Mouse (Mus musculus): ENCODE data around the gene Teddm1b. TPM values are rescaled to one million over a fixed set of nuclear protein-coding genes. Genes with fewer than 3 reads are reported as not detected.
"Not testable (repeated sequence)": the region's sequence is repeated elsewhere in the genome, so short reads cannot be mapped to it uniquely, and the experiment has no call there.

The Teddm1b gene
- polyA plus RNA-seq (2016; fragmentation: Nextera tagmentation; extraction: Ambion mirVana) = 0.49 and 0.83 TPM in 2 replicates

DNA sequence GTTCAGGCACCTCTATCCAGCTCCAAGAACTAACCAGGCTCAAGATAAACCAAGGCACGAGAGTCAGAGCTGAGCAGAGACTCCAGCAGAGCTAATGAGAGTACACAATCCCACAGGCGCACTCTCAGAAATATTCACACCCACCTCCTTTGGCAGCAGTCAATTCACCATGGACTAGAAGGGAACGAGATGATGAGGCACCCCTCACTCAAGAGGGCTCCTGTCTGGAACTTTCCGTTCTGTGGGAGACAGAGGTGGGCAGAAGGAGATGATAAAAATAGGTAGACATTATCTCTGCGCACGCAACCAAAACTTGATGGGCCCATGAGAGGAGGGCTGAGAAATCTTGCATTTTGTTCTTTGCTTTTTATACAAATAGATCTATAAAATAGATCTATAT is at the start of gene Teddm1b:
Gene Teddm1b (plus strand): TSS at position 301 of the 400 bp plus-strand sequence.
- H3K36me3 ChIP-seq = no peaks in the 10 kb centered on the region
- H3K4me1 ChIP-seq = no peaks in the 10 kb centered on the region
- no peak for DNase-seq (ENCODE audit: low spot score)
- 87% methylated on average over 6 of the region's 6 CpGs for WGBS
- H3K4me3 ChIP-seq = no peak within 1 kb of the TSS
- no peaks in the 10 kb centered on the region for H3K9me3 ChIP-seq (replicated peaks)
- no peak within 1 kb of the TSS for H3K27ac ChIP-seq (replicated peaks)
- no peaks in the 10 kb centered on the region for H3K27me3 ChIP-seq (ENCODE audit: low read depth, poor library complexity, severe bottlenecking)

DNA sequence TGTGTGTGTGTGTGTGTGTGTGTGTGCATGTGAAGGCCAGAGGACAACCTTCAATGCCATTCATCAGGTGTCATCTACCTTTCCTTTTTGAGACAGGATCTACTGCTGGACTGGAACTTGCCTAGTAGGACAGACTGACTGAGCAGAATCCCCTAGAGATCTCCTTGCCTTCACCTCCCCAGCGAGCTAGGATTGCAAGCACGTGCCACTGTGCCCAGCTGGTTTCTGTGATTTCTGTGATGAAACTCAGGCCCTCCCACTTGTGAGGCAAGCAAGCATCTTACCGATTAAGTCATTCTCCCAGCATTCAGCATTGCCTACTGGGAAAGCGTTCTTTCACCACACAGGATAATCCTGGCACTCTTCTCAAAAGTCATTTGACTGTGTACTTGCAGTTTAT is 43.4 kb upstream of the Teddm1b start:
- 79% methylated on average over 4 of the region's 4 CpGs for WGBS
- Histone ChIP-seq H3K27me3 (ENCODE audit: low read depth, poor library complexity, severe bottlenecking) (no peaks in the 10 kb centered on the region), H3K9me3 (replicated peaks) (no peaks in the 10 kb centered on the region), H3K27ac (replicated peaks) (no peak overlapping the region), H3K4me1 (no peaks in the 10 kb centered on the region), H3K36me3 (no peaks in the 10 kb centered on the region), H3K4me3 (no peak overlapping the region)
- DNase-seq (ENCODE audit: low spot score) = no peak

DNA sequence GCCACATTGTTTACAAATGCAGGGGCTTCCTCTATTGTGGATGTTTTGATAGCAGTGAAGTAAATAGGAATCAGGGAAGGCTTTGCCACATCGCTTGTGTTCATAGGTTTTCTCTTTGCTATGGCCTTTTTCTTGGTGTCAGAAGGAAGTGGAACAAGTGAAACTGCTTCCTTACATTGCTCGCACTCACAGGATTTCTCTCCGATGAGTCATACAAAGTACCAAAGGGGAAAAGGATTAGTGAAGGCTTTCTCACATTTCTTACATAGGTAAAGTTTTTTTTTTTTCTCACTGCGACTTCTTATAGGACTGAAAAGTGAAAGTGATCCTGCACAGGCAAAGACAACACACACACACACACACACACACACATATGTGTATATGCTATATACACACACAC is 38.1 kb upstream of the Teddm1b start:
- no peaks in the 10 kb centered on the region for H3K27me3 ChIP-seq (ENCODE audit: low read depth, poor library complexity, severe bottlenecking)
- H3K27ac ChIP-seq (replicated peaks) = no peak overlapping the region
- H3K36me3 ChIP-seq = no peaks in the 10 kb centered on the region
- H3K4me3 ChIP-seq = no peak overlapping the region
- 87% methylated on average over 4 of the region's 4 CpGs for WGBS
- H3K4me1 ChIP-seq = no peaks in the 10 kb centered on the region
- no peaks in the 10 kb centered on the region for H3K9me3 ChIP-seq (replicated peaks)
- DNase-seq (ENCODE audit: low spot score) = no peak

DNA sequence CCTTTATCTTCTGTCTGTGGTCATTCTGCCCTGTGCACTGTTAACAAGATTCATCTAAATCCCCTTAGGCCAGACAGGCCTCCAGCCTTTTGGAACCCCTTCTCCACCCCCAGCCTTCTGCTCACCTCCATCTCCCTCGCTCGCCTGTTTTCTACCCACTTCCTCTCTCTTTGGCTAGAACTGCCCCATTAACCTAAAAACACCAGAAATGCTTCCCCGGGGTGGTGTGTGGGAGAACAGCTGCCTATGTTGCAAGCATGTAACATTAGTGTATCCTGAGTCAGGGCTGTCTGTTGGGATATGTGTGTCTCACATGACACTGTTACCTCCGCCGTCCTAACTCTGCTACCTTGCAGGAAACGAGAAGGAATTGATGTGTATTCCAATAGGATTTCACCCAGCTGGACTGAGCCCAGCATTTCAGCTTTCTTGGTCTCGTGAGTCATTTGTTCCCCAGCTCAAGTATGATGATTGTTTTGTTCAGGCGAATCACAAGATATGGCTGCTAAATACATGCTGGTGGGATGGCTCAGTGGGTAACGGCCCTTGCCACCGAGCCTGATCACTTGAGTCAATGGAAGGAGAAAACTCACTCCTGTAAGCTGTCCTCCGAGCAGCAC is 31.9 kb upstream of the Teddm1b start:
- DNase-seq (ENCODE audit: low spot score) = no peak
- no peaks in the 10 kb centered on the region for H3K9me3 ChIP-seq (replicated peaks)
- no peaks in the 10 kb centered on the region for H3K27me3 ChIP-seq (ENCODE audit: low read depth, poor library complexity, severe bottlenecking)
- H3K4me3 ChIP-seq = no peak overlapping the region
- no peaks in the 10 kb centered on the region for H3K36me3 ChIP-seq
- no peaks in the 10 kb centered on the region for H3K4me1 ChIP-seq
- 92% methylated on average over 11 of the region's 11 CpGs for WGBS
- H3K27ac ChIP-seq (replicated peaks) = no peak overlapping the region

DNA sequence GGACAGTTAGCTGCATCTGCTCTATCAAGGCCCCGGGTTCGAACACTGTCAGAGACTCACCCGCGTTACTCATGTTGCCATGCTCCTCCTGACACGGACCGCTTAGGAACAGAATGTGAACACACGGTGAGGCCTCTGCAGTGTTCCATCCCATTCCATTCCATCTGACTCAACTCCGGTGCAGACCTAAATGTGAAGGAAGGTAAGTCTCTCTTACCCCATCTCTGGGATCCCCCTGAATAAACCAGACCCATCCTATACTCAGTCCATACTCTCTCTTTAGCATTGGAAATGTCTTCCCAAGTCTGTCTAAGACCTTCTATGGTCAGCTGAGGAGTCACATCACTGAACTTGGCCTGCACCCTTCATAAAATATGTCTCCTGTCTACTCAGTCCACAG is 30.1 kb upstream of the Teddm1b start, which contains the start of gene Rgsl1:
Gene Rgsl1 (minus strand): TSS at position 101 of the 400 bp plus-strand sequence.
- no peaks in the 10 kb centered on the region for H3K9me3 ChIP-seq (replicated peaks)
- DNase-seq (ENCODE audit: low spot score) = no peak
- no peaks in the 10 kb centered on the region for H3K36me3 ChIP-seq
- 93% methylated on average over 8 of the region's 8 CpGs for WGBS
- H3K4me1 ChIP-seq = no peaks in the 10 kb centered on the region
- no peak within 1 kb of the TSS for H3K27ac ChIP-seq (replicated peaks)
- no peaks in the 10 kb centered on the region for H3K27me3 ChIP-seq (ENCODE audit: low read depth, poor library complexity, severe bottlenecking)
- H3K4me3 ChIP-seq = no peak within 1 kb of the TSS

DNA sequence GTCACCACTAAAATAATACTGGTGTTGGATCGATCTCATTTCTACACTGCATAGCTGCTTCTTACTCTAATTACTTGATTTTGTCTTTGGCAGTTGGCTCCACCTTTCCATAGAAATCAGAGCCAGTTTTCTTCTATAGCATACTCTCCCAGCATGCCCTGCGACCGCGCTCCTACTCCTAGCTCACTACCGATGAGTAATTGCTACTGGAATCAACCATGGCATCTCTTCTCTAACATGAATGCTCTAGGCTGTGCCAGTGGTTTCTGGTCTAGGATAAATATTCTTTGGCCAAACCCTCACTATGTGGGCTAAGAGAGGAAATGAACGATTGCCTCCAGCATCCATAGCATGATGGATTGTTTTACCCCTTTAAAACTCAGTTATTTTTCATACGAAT is 27.7 kb upstream of the Teddm1b start:
- 93% methylated on average over 7 of the region's 7 CpGs for WGBS
- no peak for DNase-seq (ENCODE audit: low spot score)
- no peaks in the 10 kb centered on the region for H3K4me1 ChIP-seq
- H3K27me3 ChIP-seq (ENCODE audit: low read depth, poor library complexity, severe bottlenecking) = no peaks in the 10 kb centered on the region
- H3K36me3 ChIP-seq = no peaks in the 10 kb centered on the region
- H3K27ac ChIP-seq (replicated peaks) = no peak overlapping the region
- H3K9me3 ChIP-seq (replicated peaks) = no peaks in the 10 kb centered on the region
- no peak overlapping the region for H3K4me3 ChIP-seq

DNA sequence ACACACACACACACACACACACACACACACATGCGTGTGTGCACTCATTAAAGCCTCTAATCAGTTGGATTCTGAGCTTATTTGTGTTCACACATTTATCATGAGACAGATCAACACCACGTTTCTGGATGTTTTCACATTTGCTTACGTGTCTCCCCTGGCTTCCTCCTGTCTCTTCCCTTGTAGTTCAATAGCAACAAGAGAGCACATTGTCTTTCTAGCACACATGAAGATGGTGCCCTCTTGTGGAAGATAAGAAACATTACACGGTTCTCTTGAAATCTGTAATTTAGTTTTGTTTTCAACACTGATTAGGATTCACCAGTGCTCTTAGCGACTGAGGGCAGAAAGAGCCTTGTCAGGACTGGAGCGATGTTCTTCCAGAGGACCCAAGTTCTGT is 27.3 kb upstream of the Teddm1b start:
- WGBS = 39% methylated on average over 6 of the region's 6 CpGs
- Histone ChIP-seq H3K4me1 (no peaks in the 10 kb centered on the region), H3K9me3 (replicated peaks) (no peaks in the 10 kb centered on the region), H3K27ac (replicated peaks) (no peak overlapping the region), H3K27me3 (ENCODE audit: low read depth, poor library complexity, severe bottlenecking) (no peaks in the 10 kb centered on the region), H3K36me3 (no peaks in the 10 kb centered on the region), H3K4me3 (no peak overlapping the region)
- DNase-seq (ENCODE audit: low spot score) = no peak

DNA sequence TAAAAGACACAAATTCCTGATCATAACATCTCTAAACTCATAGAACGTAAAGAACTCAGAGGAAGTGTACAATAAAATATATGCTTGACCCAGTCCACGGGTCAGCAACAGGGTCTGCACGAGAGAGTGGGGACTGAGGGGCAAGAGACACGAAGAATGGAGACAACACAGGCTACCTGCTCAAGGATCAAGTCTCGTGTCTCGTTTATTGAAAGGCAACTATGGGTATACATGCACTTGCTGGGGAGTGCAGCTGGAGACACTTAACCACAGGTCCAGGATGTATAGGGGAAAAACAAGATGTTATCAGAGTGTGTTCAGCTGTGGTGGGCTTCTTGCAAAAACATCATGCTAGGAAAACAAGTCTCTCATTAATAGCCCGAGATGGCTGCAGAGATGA is 21.4 kb upstream of the Teddm1b start:
- H3K4me1 ChIP-seq; DNase-seq (ENCODE audit: low spot score); H3K4me3 ChIP-seq; H3K36me3 ChIP-seq; H3K9me3 ChIP-seq (replicated peaks); H3K27me3 ChIP-seq (ENCODE audit: low read depth, poor library complexity, severe bottlenecking); H3K27ac ChIP-seq (replicated peaks): not testable (repeated sequence)
- 82% methylated on average over 7 of the region's 7 CpGs for WGBS

DNA sequence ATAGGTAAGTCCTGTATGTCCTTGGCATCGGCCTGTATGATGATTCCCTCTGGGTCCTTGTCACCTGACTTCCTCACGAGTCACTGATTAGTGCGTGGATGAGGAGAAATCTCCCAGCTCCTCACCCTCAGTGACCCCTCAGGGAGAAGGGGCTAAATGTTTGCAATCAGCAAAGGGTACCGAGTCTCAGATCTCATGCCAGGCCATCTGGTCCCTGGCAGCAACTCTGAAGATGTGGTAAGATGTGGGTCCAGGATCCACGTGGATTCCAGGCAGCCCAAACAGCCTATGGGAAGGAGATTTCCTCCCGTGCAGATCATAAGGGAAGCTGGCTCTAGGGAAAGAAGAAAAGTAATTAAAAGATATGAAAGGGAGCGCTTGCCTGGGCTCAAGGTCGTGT is 18.2 kb upstream of the Teddm1b start:
- H3K27me3 ChIP-seq (ENCODE audit: low read depth, poor library complexity, severe bottlenecking) = no peaks in the 10 kb centered on the region

DNA sequence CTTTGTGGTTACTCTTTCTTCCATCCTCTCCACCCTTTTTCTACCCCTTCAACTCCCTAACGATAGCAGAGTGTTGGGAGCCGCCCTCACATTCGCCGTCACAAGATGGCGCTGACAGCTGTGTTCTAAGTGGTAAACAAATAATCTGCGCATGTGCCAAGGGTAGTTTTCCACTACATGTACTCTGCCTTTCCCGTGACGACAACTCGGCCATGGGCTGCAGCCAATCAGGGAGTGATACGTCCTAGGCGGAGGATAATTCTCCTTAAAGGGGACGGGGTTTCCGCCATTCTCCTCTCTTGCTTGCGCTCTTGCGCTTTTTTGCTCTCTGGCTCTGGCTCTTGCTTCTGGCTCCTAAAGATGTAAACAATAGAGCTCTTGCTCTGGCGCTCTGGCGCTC is 6.2 kb downstream of the Teddm1b start:
- 94% methylated on average over 17 of the region's 17 CpGs for WGBS

More for the DNA sequence above, 18.2 kb upstream of the Teddm1b start:
- DNase-seq (ENCODE audit: low spot score) = no peak
- 90% methylated on average over 8 of the region's 8 CpGs for WGBS
- Histone ChIP-seq H3K9me3 (replicated peaks) (no peaks in the 10 kb centered on the region), H3K36me3 (no peaks in the 10 kb centered on the region), H3K4me1 (no peaks in the 10 kb centered on the region), H3K27ac (replicated peaks) (no peak overlapping the region), H3K4me3 (no peak overlapping the region)

DNA sequence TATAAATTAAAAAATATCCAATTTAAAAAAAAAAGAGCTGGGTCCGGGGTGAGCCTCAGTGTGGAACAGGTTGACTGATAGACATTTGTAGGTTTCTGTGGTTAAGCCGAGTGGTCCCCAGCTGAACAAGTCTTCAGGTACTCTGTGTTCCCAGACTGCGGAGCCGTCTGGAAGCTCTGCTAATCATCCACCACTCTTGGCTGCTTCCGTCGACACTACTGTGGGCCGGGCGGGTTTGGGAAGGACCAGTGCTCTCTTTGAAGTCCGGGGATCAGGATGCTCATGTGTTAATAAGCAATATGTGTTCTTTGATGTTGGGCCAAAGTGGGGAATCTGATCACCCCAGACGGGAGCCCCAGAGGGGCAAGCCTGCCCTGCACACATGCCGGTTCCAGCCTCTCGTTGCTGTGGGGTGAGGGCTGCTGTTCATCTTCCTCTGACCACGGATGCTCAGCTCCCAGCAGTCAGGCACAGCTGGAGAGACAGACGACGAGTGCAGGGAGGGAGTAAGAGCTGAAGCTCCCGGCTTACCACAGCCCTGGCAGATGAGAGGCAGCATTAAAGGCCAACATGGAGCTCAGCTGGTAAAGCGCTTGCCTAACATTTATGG is 12.0 kb downstream of the Teddm1b start:
- no peak for DNase-seq (ENCODE audit: low spot score)
- Histone ChIP-seq H3K9me3 (replicated peaks) (no peaks in the 10 kb centered on the region), H3K4me3 (no peak overlapping the region), H3K36me3 (no peaks in the 10 kb centered on the region), H3K27ac (replicated peaks) (no peak overlapping the region), H3K27me3 (ENCODE audit: low read depth, poor library complexity, severe bottlenecking) (no peaks in the 10 kb centered on the region), H3K4me1 (peaks cover 8% of the 10 kb centered on the region)
- 40% methylated on average over 17 of the region's 17 CpGs for WGBS

More for the DNA sequence above, 6.2 kb downstream of the Teddm1b start:
- not testable (repeated sequence) for DNase-seq (ENCODE audit: low spot score); H3K4me1 ChIP-seq; H3K4me3 ChIP-seq; H3K36me3 ChIP-seq; H3K27ac ChIP-seq (replicated peaks); H3K27me3 ChIP-seq (ENCODE audit: low read depth, poor library complexity, severe bottlenecking); H3K9me3 ChIP-seq (replicated peaks)

DNA sequence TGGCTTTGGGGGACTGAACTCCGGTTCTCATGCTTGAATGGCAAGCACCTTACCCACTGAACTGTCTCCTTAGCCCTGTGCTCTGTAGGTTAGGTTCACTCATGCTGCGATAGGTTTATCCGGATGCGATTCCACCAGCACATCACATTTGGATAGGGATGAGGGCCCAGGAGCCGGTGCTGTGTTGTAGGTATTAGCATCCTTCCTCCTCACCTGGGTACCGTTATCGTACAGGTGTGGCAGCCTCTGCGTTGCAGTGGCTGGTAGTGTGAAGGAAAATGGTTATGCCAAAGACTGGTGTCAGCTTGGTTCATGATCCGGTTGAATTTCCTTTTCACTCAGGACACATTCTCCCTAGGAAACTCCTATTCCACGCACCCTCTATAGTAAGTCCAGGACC is 16.0 kb downstream of the Teddm1b start:
- Histone ChIP-seq H3K4me1 (peaks cover 9% of the 10 kb centered on the region), H3K9me3 (replicated peaks) (no peaks in the 10 kb centered on the region), H3K36me3 (no peaks in the 10 kb centered on the region), H3K4me3 (no peak overlapping the region), H3K27me3 (ENCODE audit: low read depth, poor library complexity, severe bottlenecking) (no peaks in the 10 kb centered on the region), H3K27ac (replicated peaks) (no peak overlapping the region)
- DNase-seq (ENCODE audit: low spot score) = no peak
- 93% methylated on average over 10 of the region's 10 CpGs for WGBS

DNA sequence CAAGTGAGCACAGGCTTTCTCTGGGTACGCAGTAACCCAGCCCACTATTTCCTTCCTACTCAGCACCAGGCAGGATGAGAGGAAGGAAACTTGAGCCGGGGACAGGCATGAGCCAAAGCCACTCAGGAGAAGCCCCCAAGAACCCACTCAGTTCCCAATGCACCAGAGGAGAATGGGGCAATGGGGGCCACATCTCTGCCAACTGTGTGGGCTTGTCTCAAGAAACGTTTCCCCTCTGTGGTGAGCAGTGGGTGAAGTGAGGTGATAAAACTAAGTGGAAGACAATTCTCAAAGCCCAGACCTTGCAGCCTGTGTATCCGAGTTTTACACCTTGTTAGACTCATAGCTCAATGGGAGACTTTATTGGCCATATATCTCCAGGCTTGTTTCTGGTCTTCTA is 17.3 kb downstream of the Teddm1b start, which contains the start of gene Teddm1a:
Gene Teddm1a (plus strand): TSS at position 301 of the 400 bp plus-strand sequence.
- no peaks in the 10 kb centered on the region for H3K27me3 ChIP-seq (ENCODE audit: low read depth, poor library complexity, severe bottlenecking)
- 82% methylated on average over 4 of the region's 4 CpGs for WGBS
- H3K4me1 ChIP-seq = peaks cover 8% of the 10 kb centered on the region
- H3K36me3 ChIP-seq = no peaks in the 10 kb centered on the region
- no peak for DNase-seq (ENCODE audit: low spot score)
- no peak within 1 kb of the TSS for H3K27ac ChIP-seq (replicated peaks)
- no peaks in the 10 kb centered on the region for H3K9me3 ChIP-seq (replicated peaks)
- no peak within 1 kb of the TSS for H3K4me3 ChIP-seq
